Mouse (Mus musculus): ENCODE data around the gene Gpr68.

DNA sequence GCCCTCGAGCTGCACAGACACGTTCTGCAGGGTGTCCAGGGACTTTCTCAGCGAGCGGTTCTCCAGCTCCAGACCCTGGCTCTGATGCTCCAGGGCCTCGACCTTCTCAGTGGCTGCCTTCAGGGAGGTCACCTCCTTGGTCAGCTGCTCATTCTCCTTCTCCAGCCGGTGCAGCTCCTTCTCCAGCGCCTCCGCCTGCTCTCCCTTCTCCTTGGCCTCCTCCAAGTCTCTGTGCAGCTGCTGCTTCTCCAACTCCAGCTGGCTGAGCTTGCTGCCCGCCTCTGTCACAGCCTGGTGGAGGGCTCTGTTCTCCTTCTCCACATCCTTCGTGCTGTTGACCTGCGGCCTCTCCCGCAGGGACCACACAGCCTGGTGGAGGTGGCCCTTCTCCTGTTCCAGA is 37.5 kb upstream of the Gpr68 start:
- TF ChIP-seq POLR2A (IDR thresholded peaks at IDR 0.05; ENCODE audit: low read depth, low read length) (no peak), CTCF (IDR thresholded peaks at IDR 0.05; ENCODE audit: extremely low read depth, insufficient read length, insufficient replicate concordance, low read depth, low read length) (no peak)
